Mouse (Mus musculus) heart, embryonic 14.5 days (tissue): Measurements from ENCODE around the gene Stx19. TPM values are rescaled to one million over a fixed set of nuclear protein-coding genes. Genes with fewer than 3 reads are reported as not detected.

Source experiments
- ATAC-seq: fragments of 200-750 bp; cut with Nextera tagmentation; 2 replicates; pipeline ENCODE4 v1.8.0; 2017; ENCODE audit warnings: low read depth, moderate TSS enrichment; ENCODE audit not compliant: insufficient number of reproducible peaks, insufficient read depth, low FRiP score
- H3K27ac ChIP-seq, 2 experiments: fragments of 200-500 bp in 1 of 2; fragments of 300-500 bp in 1 of 2; sonication (generic) in 1 of 2; replicated peaks in 1 of 2; 2 replicates each; pipeline ENCODE4 v1.5.1; 2012 to 2014; ENCODE audit warnings: low read depth in 2 of 2, low read length in 2 of 2, control low read depth in 1 of 2, mild to moderate bottlenecking in 1 of 2, mixed read lengths in 1 of 2; ENCODE audit not compliant: control insufficient read depth in 1 of 2, insufficient read depth in 1 of 2
- H3K27me3 ChIP-seq: fragments of 300-500 bp; sonication (generic); 2 replicates; pipeline ENCODE4 v1.6.1; 2014; ENCODE audit warnings: mild to moderate bottlenecking, low read length, control low read depth; ENCODE audit not compliant: control insufficient read depth, insufficient read depth
- H3K36me3 ChIP-seq: fragments of 300-500 bp; sonication (generic); 2 replicates; pipeline ENCODE4 v1.6.1; 2014; ENCODE audit warnings: mild to moderate bottlenecking, control low read depth, low read length, mixed read lengths; ENCODE audit not compliant: control insufficient read depth, insufficient read depth
- H3K4me1 ChIP-seq, 2 experiments: fragments of 200-500 bp in 1 of 2; fragments of 300-500 bp in 1 of 2; sonication (generic) in 1 of 2; 2 replicates each; pipeline ENCODE4 v1.6.1; 2012 to 2014; ENCODE audit warnings: low read length in 2 of 2, control low read depth in 1 of 2, mixed read lengths in 1 of 2; ENCODE audit not compliant: control insufficient read depth in 2 of 2, insufficient read depth in 2 of 2
- H3K4me2 ChIP-seq: fragments of 300-500 bp; sonication (generic); 2 replicates; pipeline ENCODE4 v1.6.1; 2014; ENCODE audit warnings: mild to moderate bottlenecking, low read length
- H3K4me3 ChIP-seq, 2 experiments: fragments of 200-500 bp in 1 of 2; fragments of 300-500 bp in 1 of 2; sonication (generic) in 1 of 2; 2 replicates each; pipeline ENCODE4 v1.5.1; 2012 to 2014; ENCODE audit warnings: low read length in 2 of 2, mild to moderate bottlenecking in 2 of 2, control low read depth in 1 of 2, low read depth in 1 of 2, moderate library complexity in 1 of 2; ENCODE audit not compliant: control insufficient read depth in 1 of 2, insufficient read depth in 1 of 2
- H3K9ac ChIP-seq: fragments of 300-500 bp; sonication (generic); 2 replicates; pipeline ENCODE4 v1.6.1; 2014; ENCODE audit warnings: mild to moderate bottlenecking, low read length
- H3K9me3 ChIP-seq: fragments of 300-500 bp; sonication (generic); 2 replicates; pipeline ENCODE4 v1.6.1; 2016; ENCODE audit warnings: low read length, control low read depth; ENCODE audit not compliant: control insufficient read depth
- WGBS: fragments of 180-500 bp; shearing (Covaris S2); extraction: QIAGEN DNeasy Blood & Tissue Kit; methylation state at CpG from one replicate; pipeline ENCODE4 v1.1.7; 2014; 5-methylcytosine and 5-hydroxymethylcytosine counted together
- polyA plus RNA-seq: library from polyadenylated mRNA; unstranded; fragments of >200 nt; fragmentation: Nextera tagmentation; extraction: Ambion mirVana; gene quantifications from 2 replicates; pipeline ENCODE4 v1.2.1, GENCODE M21; 2014

Stx19 gene
- polyA plus RNA-seq, 1 experiment from 2014 or later = 0.18 TPM

- 89% methylated on average over 6 of the region's 6 CpGs for WGBS
- no peak overlapping the region for H3K27ac ChIP-seq
- no peak for ATAC-seq
Measured at GRCm38 (mm10) chr16:62822472-62822871, 8.0 kb downstream of the Stx19 start.

GRCm38 (mm10) chr16:62826156-62827001 is 11.9 kb downstream of the Stx19 start:
- ATAC-seq = no peak
- H3K27ac ChIP-seq = no peak overlapping the region
- no peak overlapping the region for H3K4me3 ChIP-seq
- WGBS = 68% methylated on average over 12 of the region's 12 CpGs
- no peak overlapping the region for H3K4me2 ChIP-seq
- H3K9me3 ChIP-seq = no peaks in the 10 kb centered on the region
- no peak overlapping the region for H3K9ac ChIP-seq
- H3K4me1 ChIP-seq = no peaks in the 10 kb centered on the region
- no peaks in the 10 kb centered on the region for H3K27me3 ChIP-seq
- peaks cover 2% of the 10 kb centered on the region; the same call in 1 of the 2 replicates for H3K36me3 ChIP-seq

More at GRCm38 (mm10) chr16:62822472-62822871, 8.0 kb downstream of the Stx19 start:
- Histone ChIP-seq H3K36me3 (peaks cover 2% of the 10 kb centered on the region; the same call in 1 of the 2 replicates), H3K4me2 (no peak overlapping the region), H3K9me3 (no peaks in the 10 kb centered on the region), H3K27me3 (no peaks in the 10 kb centered on the region), H3K4me1 (no peaks in the 10 kb centered on the region), H3K4me3 (no peak overlapping the region), H3K9ac (no peak overlapping the region)

GRCm38 (mm10) chr16:62832027-62832426 is 17.6 kb downstream of the Stx19 start:
- WGBS = 72% methylated on average over 2 of the region's 2 CpGs
- no peak overlapping the region for H3K4me2 ChIP-seq
- ATAC-seq = no peak

GRCm38 (mm10) chr16:62832481-62832880 is 18.0 kb downstream of the Stx19 start:
- WGBS = 21% methylated on average over 4 of the region's 4 CpGs
- no peaks in the 10 kb centered on the region for H3K9me3 ChIP-seq
- H3K27me3 ChIP-seq = no peaks in the 10 kb centered on the region
- ATAC-seq = no peak
- H3K36me3 ChIP-seq = no peaks in the 10 kb centered on the region
- no peaks in the 10 kb centered on the region for H3K4me1 ChIP-seq
- H3K9ac ChIP-seq = no peak overlapping the region
- no peak overlapping the region for H3K27ac ChIP-seq
- H3K4me3 ChIP-seq = no peak overlapping the region
- no peak overlapping the region for H3K4me2 ChIP-seq

More at GRCm38 (mm10) chr16:62832027-62832426, 17.6 kb downstream of the Stx19 start:
- Histone ChIP-seq H3K27me3 (no peaks in the 10 kb centered on the region), H3K9me3 (no peaks in the 10 kb centered on the region), H3K9ac (no peak overlapping the region), H3K27ac (no peak overlapping the region), H3K4me3 (no peak overlapping the region), H3K4me1 (no peaks in the 10 kb centered on the region), H3K36me3 (no peaks in the 10 kb centered on the region; the same call in 1 of the 2 replicates)

- Histone ChIP-seq H3K9me3 (no peaks in the 10 kb centered on the region), H3K4me3 (no peak overlapping the region), H3K4me2 (no peak overlapping the region), H3K36me3 (no peaks in the 10 kb centered on the region), H3K9ac (no peak overlapping the region), H3K4me1 (no peaks in the 10 kb centered on the region), H3K27ac (no peak overlapping the region), H3K27me3 (no peaks in the 10 kb centered on the region)
- 38% methylated on average over 3 of the region's 3 CpGs for WGBS
- no peak for ATAC-seq
Measured at GRCm38 (mm10) chr16:62834016-62834735, 19.7 kb downstream of the Stx19 start.

- no peak for ATAC-seq
- no peak overlapping the region for H3K4me2 ChIP-seq
- WGBS = 85% methylated on average over 6 of the region's 6 CpGs
Measured at GRCm38 (mm10) chr16:62845341-62845740, 30.9 kb downstream of the Stx19 start.

GRCm38 (mm10) chr16:62846498-62847312 is 32.2 kb downstream of the Stx19 start, which contains the start of gene Arl13b:
Arl13b (minus strand) TSS chr16:62847040.
- Histone ChIP-seq H3K4me1 (peaks cover 0 to 10% of the 10 kb centered on the region in 2 experiments; a peak in 2 of 4 replicates), H3K4me2 (peak within 1 kb of the TSS; percentile 83), H3K36me3 (no peaks in the 10 kb centered on the region), H3K27ac (peak within 1 kb of the TSS; percentile 29 to 55), H3K9ac (peak within 1 kb of the TSS; percentile 81), H3K27me3 (no peaks in the 10 kb centered on the region), H3K4me3 (peak within 1 kb of the TSS; percentile 72 to 88), H3K9me3 (no peaks in the 10 kb centered on the region)
- ATAC-seq = peak; percentile 100
- under 1% methylated on average over 52 of the region's 52 CpGs for WGBS

More at GRCm38 (mm10) chr16:62845341-62845740, 30.9 kb downstream of the Stx19 start:
- peaks cover 0 to 10% of the 10 kb centered on the region in 2 experiments; a peak in 2 of 4 replicates for H3K4me1 ChIP-seq
- H3K9ac ChIP-seq = no peak overlapping the region
- no peak overlapping the region for H3K27ac ChIP-seq
- H3K36me3 ChIP-seq = no peaks in the 10 kb centered on the region
- H3K9me3 ChIP-seq = no peaks in the 10 kb centered on the region
- no peaks in the 10 kb centered on the region for H3K27me3 ChIP-seq
- no peak overlapping the region for H3K4me3 ChIP-seq
